ENCODE assay signal across 7 mouse cellular contexts in the genomic region with DNA sequence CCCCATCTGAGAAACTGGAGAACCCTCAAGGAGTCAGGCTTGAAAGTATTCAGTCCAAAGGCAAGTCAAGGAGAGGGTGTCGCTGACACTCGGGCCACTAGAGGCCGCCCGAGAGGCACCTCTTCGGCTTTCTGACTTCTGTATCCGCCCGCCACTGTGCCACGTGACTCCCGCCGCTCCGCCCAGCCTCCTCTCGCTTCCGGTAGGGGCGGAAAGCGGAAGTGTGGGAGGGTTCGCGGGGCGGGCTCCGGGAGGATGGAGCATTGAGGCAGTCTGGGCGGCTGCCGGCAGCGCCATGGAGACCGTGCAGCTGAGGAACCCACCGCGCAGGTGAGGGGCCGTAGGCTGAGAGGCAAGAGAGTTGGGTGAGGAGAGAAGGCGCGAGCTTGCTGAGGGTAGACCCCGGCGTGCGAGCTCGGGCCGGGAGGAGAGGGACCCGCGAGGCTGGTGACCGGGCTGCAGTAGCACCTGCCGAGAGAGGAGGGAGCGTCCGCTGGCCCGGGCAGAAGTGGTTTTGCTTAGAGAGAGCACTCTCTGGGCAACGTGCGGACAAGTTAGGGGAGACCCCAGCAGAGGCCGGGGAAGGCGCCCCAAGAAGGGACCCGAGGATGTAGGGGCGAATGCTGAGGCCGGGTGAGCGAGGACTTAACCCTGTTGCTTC. TPM values are rescaled to one million over a fixed set of nuclear protein-coding genes. Genes with fewer than 3 reads are reported as not detected.
DNase-seq lines count a peak whose midpoint lies in the region; ATAC-seq and TF ChIP-seq lines count a peak whose summit lies in the region.

No protein-coding gene starts in this region.

- H3K9me3 ChIP-seq in intestine, postnatal 0 days (ENCODE audit: control insufficient read depth) = no peaks in the 10 kb centered on the region
- no peaks in the 10 kb centered on the region for H3K9me3 ChIP-seq in midbrain, embryonic 12.5 days

- intact Hi-C loops in left cerebral cortex, postnatal 4 days (cut with DNase I) = no loop called here

- peak; percentile 97 for DNase-seq in adrenal gland, adult 8-10 months
- peak; percentile 98 for DNase-seq in embryo, embryonic 9.5 days (ENCODE audit: extremely low spot score)
- peak; percentile 41 for DNase-seq in gonadal fat pad, adult 2 months (ENCODE audit: low read depth)
- DNase-seq in left cerebral cortex, postnatal 4 days = peak; percentile 98

- H3K4me2 ChIP-seq in intestine, postnatal 0 days (replicated peaks; ENCODE audit: low read depth) = peak overlapping the region; percentile 84
- peak overlapping the region; percentile 94 for H3K4me2 ChIP-seq in midbrain, embryonic 12.5 days (replicated peaks)

- H3K36me3 ChIP-seq in intestine, postnatal 0 days (ENCODE audit: control insufficient read depth, insufficient read depth) = no peaks in the 10 kb centered on the region
- peaks cover 4% of the 10 kb centered on the region; the same call in 1 of the 2 replicates for H3K36me3 ChIP-seq in midbrain, embryonic 12.5 days
- H3K36me3 ChIP-seq in small intestine, adult 2 months (ENCODE audit: control insufficient read depth, insufficient read depth, low read length) = no peaks in the 10 kb centered on the region

- under 1% methylated on average over 48 of the region's 48 CpGs for WGBS in intestine, postnatal 0 days
- 0% methylated on average over 48 of the region's 48 CpGs for WGBS in midbrain, embryonic 12.5 days
- WGBS in small intestine, adult 2 months = under 1% methylated on average over 48 of the region's 48 CpGs

- no peaks in the 10 kb centered on the region for H3K27me3 ChIP-seq in intestine, postnatal 0 days (replicated peaks; ENCODE audit: control insufficient read depth, insufficient read depth, low read length)
- H3K27me3 ChIP-seq in midbrain, embryonic 12.5 days = no peaks in the 10 kb centered on the region
- H3K27me3 ChIP-seq in small intestine, adult 2 months (ENCODE audit: control insufficient read depth, insufficient read depth, low read length) = no peaks in the 10 kb centered on the region

- ATAC-seq in intestine, postnatal 0 days = peak; percentile 85
- ATAC-seq in midbrain, embryonic 12.5 days (ENCODE audit: low FRiP score, low read depth) = peak; percentile 81

- peak overlapping the region; percentile 92 for H3K4me3 ChIP-seq in intestine, postnatal 0 days (ENCODE audit: low read depth, low read length)
- peak overlapping the region; percentile 93 for H3K4me3 ChIP-seq in midbrain, embryonic 12.5 days
- peak overlapping the region; percentile 97 for H3K4me3 ChIP-seq in small intestine, adult 2 months (ENCODE audit: low read depth, low read length)

- peak overlapping the region; percentile 61 for H3K9ac ChIP-seq in intestine, postnatal 0 days (ENCODE audit: low read depth, low read length)
- H3K9ac ChIP-seq in midbrain, embryonic 12.5 days (replicated peaks) = peak overlapping the region; percentile 76

- TF ChIP-seq POLR2A in small intestine, adult 2 months (IDR thresholded peaks at IDR 0.05; ENCODE audit: low read depth, low read length) = peak; percentile 91

- peak overlapping the region; percentile 50 for H3K27ac ChIP-seq in intestine, postnatal 0 days (ENCODE audit: low read depth, low read length)
- H3K27ac ChIP-seq in midbrain, embryonic 12.5 days (replicated peaks) = peak overlapping the region; percentile 7
- H3K27ac ChIP-seq in small intestine, adult 2 months (ENCODE audit: insufficient read depth, low read depth, low read length) = peak overlapping the region; percentile 81

- no peaks in the 10 kb centered on the region; the same call in 1 of the 2 replicates for H3K4me1 ChIP-seq in intestine, postnatal 0 days (replicated peaks; ENCODE audit: control insufficient read depth, insufficient read depth, low read length)
- H3K4me1 ChIP-seq in midbrain, embryonic 12.5 days = peaks cover 25% of the 10 kb centered on the region
- H3K4me1 ChIP-seq in small intestine, adult 2 months (ENCODE audit: control insufficient read depth, insufficient read depth, insufficient read length, low read length) = peaks cover 7% of the 10 kb centered on the region; the same call in 1 of the 2 replicates

- TF ChIP-seq CTCF in intestine, postnatal 0 days (IDR thresholded peaks at IDR 0.05; ENCODE audit: low read depth) = peak; percentile 91
- TF ChIP-seq CTCF in small intestine, adult 2 months (IDR thresholded peaks at IDR 0.05; ENCODE audit: extremely low read depth, insufficient read length, insufficient replicate concordance, low read depth, low read length) = peak; percentile 83; the same call in 1 of the 2 replicates

RNA-seq across cellular contexts. Expression of a gene that starts 3.1 kb away (rescaled TPM):
- total RNA-seq in adrenal gland, adult 8-10 months (2022) = 10 to 100 TPM; 44.9 to 54.8 (median 45.7) TPM
- polyA plus RNA-seq in gonadal fat pad, adult 2 months (2012; rRNA removed) = 46.7 and 59.2 TPM in 2 replicates
- 25.0 and 27.8 TPM in 2 replicates for polyA plus RNA-seq in intestine, postnatal 0 days (2015; fragmentation: Nextera tagmentation; extraction: Ambion mirVana)
- 10 to 100 TPM; 41.4 to 42.7 TPM for total RNA-seq in left cerebral cortex, postnatal 4 days (2021)
- 45.1 and 47.0 TPM in 2 replicates for polyA plus RNA-seq in midbrain, embryonic 12.5 days (2016; fragmentation: Nextera tagmentation; extraction: Ambion mirVana)
- 20.0 and 39.4 TPM in 2 replicates for polyA plus RNA-seq in small intestine, adult 2 months (2012; rRNA removed)

RNA-seq across cellular contexts. Expression of a gene that starts 3.9 kb away (rescaled TPM):
- total RNA-seq in adrenal gland, adult 8-10 months (2022) = 10 to 100 TPM; 27.4 to 38.9 (median 36.4) TPM
- 15.0 and 16.1 TPM in 2 replicates for polyA plus RNA-seq in gonadal fat pad, adult 2 months (2012; rRNA removed)
- polyA plus RNA-seq in intestine, postnatal 0 days (2015; fragmentation: Nextera tagmentation; extraction: Ambion mirVana) = 12.1 and 12.2 TPM in 2 replicates
- 10 to 100 TPM; 31.8 to 38.8 TPM for total RNA-seq in left cerebral cortex, postnatal 4 days (2021)
- polyA plus RNA-seq in midbrain, embryonic 12.5 days (2016; fragmentation: Nextera tagmentation; extraction: Ambion mirVana) = 39.6 and 42.3 TPM in 2 replicates
- 4.9 and 10.8 TPM in 2 replicates for polyA plus RNA-seq in small intestine, adult 2 months (2012; rRNA removed)

RNA-seq across cellular contexts. Expression of a gene that starts 48.8 kb away (rescaled TPM):
- 1 to 10 TPM in 3 of 4 experiments, under 1 TPM in 1; 0.56 to 2.2 (median 1.3) TPM for total RNA-seq in adrenal gland, adult 8-10 months (2022)
- 24.0 and 36.7 TPM in 2 replicates for polyA plus RNA-seq in gonadal fat pad, adult 2 months (2012; rRNA removed)
- 0.88 and 0.94 TPM in 2 replicates for polyA plus RNA-seq in intestine, postnatal 0 days (2015; fragmentation: Nextera tagmentation; extraction: Ambion mirVana)
- total RNA-seq in left cerebral cortex, postnatal 4 days (2021) = 1 to 10 TPM; 2.4 to 3.1 TPM
- polyA plus RNA-seq in midbrain, embryonic 12.5 days (2016; fragmentation: Nextera tagmentation; extraction: Ambion mirVana) = 0.64 and 1.2 TPM in 2 replicates
- 0.10 and 0.18 TPM in 2 replicates for polyA plus RNA-seq in small intestine, adult 2 months (2012; rRNA removed)

Comparison
In these comparisons a context has a peak if more than half of its experiments do, and no peak if none do; other contexts are left out.
1. Peak in every context shown above with its lines: DNase-seq, ATAC-seq, H3K4me3 ChIP-seq and H3K27ac ChIP-seq.
2. DNase-seq: peak in every context shown above with its lines; median percentile 98 in embryo, embryonic 9.5 days; 98 in left cerebral cortex, postnatal 4 days; 97 in adrenal gland, adult 8-10 months; 41 in gonadal fat pad, adult 2 months.
3. H3K27ac ChIP-seq: peak in every context shown above with its lines; median percentile 81 in small intestine, adult 2 months; 50 in intestine, postnatal 0 days; 7 in midbrain, embryonic 12.5 days.
4. RNA of a gene that starts 48.8 kb away (polyA plus RNA-seq): 24.0 to 36.7 TPM in gonadal fat pad, adult 2 months; 0.88 to 0.94 TPM in intestine, postnatal 0 days, 0.64 to 1.2 TPM in midbrain, embryonic 12.5 days and 0.10 to 0.18 TPM in small intestine, adult 2 months; every median in the first group is over 10 times any median in the second.